Mouse (Mus musculus) adrenal gland, adult 2 months (tissue): ENCODE measurements around the gene Med15. TPM values are rescaled to one million over a fixed set of nuclear protein-coding genes. Genes with fewer than 3 reads are reported as not detected.
A peak's percentile ranks its signal among the peaks of the same experiment; 100 is the strongest.

Source experiments
- DNase-seq: peaks from one replicate; pipeline ENCODE4 v3.0.0; 2021
- polyA plus RNA-seq: library from polyadenylated mRNA; depleted of rRNA; stranded (reverse); fragments of >200 nt; gene quantifications from 2 replicates; pipeline ENCODE4 v1.2.3, GENCODE M21; 2012
- total RNA-seq, 2 experiments: library from RNA; stranded (reverse); gene quantifications; 2 replicates each; pipeline ENCODE4 v1.2.3; 2021

The Med15 gene
- total and polyA plus RNA-seq, 3 experiments = 53.9 to 157 (median 65.4) TPM

GRCm38 (mm10) chr16:17649925-17650605 is 82.6 kb downstream of the Med15 start:
- no peak for DNase-seq

DNA sequence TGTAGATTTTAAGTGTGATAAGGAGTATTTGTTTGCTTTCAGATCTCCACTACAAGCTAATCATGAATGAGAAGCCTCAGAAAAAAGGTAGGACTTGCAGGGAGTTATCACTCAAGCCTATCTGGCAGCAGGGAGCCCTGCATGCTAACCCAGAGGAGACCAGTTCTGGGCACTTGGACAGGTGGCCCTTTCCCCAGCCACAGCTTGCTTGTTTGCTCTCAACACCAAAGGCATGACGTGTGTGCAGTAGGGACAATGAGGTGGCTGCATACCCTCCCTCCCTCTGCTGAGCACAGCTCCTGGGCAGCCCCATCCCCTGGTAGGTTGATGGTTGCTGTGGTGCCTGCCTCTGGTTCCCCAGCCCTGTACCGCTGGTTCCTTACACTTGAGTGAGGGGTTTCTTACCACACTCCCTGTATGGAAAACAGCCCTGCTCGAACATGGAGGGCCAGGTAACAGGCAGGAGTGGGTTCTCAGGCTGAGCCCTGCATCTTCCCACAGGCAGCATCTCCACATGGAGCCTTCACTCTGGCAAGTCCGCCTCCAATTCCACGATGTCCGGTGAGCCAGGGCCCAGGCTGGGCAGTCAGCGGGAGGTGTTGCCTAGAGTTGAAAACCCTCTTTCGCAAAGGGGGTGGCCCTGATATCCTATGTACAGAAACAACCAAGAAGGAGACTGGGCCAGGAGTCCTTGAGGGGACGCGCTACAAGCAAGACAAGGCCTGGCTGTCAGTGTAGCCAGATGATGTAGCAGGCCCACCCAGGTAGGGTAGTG is 84.9 kb downstream of the Med15 start:
- no peak for DNase-seq

GRCm38 (mm10) chr16:17647156-17647555 is 85.5 kb downstream of the Med15 start:
- no peak for DNase-seq

GRCm38 (mm10) chr16:17646310-17647114 is 86.2 kb downstream of the Med15 start, which contains the start of gene Ccdc74a:
Gene Ccdc74a, plus strand, starts transcription at chr16:17646470.
- DNase-seq = peak; percentile 93

DNA sequence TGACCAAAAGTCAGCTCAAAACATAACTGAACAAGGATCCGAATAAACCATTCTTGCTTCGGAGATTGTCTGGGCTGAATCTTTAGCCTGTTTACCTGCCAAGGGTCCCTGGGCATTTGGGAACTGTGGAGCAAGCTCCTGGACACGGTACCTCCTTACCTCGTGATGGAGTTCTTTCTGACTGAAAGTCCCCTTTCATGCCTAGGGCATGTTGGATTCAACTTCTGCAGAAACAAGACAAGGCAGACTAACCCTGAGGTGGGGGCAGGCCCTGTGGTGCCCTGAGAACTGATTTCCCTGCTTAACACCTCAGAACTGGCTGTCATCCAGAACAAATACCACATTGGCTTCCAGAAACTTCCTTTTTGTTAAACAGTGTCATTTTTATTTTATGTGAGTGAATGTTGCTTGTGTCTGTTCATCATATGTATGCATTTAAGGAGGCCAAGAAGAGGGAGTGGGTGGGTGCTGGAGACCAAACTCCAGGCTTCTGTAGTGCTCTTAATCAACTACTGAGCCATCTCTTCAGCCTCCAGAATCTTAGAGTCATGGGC is 89.2 kb downstream of the Med15 start:
- DNase-seq = no peak

GRCm38 (mm10) chr16:17642311-17642710 is 90.4 kb downstream of the Med15 start:
- no peak for DNase-seq

DNA sequence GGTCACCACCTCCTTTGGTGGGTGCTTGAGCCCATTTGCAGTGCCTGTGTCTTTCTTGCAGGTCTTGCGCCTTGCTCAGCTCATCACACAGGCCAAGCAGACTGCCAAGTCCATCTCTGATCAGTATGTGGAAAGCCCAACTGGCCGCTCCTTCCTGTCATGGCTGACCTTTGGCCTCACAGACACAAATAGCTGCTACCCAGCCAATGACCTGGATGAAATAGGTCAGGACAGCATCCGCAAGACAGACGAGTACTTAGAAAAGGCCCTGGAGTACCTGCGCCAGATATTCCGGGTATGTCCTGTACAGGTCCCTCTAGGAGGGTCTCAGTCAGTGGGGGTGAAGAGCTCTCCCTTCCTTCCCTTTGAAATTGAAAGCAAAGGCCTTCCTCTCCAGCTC is 91.4 kb downstream of the Med15 start:
- peak; percentile 33 for DNase-seq

GRCm38 (mm10) chr16:17640706-17641105 is 92.0 kb downstream of the Med15 start:
- DNase-seq = no peak

DNA sequence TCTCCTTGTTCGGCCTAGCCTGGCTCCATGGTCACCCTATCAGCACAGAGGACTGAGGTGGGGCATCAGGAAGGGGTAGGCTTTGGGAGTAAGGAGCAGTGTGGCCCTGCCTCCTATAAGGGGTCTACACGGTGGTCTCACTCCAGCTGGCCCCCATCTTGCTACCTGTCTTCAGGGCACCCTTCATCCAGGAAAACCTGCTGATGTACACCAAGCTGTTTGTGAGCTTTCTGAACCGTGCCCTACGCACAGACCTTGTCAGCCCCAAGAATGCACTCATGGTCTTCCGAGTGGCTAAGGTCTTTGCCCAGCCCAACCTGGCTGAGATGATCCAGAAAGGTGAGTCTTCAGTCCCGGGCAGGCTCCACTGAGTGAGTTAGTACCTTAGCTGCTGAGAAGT is 92.7 kb downstream of the Med15 start:
- DNase-seq = no peak

DNA sequence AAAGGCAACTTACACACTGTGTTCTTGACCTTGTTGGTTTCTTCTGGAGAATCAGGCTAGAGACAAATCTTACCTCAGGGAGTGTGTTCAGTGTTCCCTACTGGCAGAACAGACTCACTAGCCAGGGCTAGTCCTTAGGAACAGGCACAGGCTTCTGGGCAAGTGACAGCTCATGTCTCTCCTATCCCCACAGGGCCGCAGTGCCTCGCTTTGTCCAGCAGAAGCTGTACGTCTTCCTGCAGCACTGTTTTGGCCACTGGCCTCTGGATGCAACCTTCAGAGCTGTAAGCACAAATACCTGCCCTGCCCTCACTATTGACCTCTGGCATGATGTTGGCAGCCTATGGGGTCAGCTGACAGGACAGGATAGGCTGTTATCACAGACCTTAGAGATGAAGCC is 93.6 kb downstream of the Med15 start:
- DNase-seq = no peak

DNA sequence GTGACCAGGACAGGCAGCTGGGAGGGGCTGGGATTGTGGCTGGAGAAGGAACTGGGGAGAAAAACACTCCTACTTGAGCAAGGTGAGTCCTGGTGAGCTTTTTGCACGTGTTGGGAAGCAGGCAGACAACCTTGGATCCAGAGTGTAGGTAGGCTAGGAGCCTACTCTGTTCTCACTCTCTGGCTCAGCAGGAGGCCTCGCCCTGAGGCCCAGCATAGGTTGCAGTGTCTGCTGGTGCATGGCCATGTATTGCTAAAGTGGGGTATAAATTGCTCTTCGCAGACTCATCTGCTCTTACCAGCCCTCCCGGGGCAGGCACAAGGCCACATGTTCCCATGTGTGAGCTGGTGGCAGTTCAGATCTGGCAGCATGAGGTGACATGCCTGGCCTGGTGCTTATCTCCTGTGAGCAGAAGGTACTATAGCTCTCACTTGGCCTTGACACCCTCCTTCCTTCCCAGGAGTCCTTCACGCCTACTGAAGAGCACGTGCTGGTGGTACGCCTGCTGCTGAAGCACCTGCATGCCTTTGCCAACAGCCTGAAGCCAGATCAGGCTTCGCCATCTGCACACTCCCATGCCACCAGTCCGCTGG is 94.6 kb downstream of the Med15 start:
- no peak for DNase-seq

GRCm38 (mm10) chr16:17637610-17638009 is 95.1 kb downstream of the Med15 start:
- DNase-seq = no peak

GRCm38 (mm10) chr16:17636904-17637303 is 95.8 kb downstream of the Med15 start:
- DNase-seq = no peak

DNA sequence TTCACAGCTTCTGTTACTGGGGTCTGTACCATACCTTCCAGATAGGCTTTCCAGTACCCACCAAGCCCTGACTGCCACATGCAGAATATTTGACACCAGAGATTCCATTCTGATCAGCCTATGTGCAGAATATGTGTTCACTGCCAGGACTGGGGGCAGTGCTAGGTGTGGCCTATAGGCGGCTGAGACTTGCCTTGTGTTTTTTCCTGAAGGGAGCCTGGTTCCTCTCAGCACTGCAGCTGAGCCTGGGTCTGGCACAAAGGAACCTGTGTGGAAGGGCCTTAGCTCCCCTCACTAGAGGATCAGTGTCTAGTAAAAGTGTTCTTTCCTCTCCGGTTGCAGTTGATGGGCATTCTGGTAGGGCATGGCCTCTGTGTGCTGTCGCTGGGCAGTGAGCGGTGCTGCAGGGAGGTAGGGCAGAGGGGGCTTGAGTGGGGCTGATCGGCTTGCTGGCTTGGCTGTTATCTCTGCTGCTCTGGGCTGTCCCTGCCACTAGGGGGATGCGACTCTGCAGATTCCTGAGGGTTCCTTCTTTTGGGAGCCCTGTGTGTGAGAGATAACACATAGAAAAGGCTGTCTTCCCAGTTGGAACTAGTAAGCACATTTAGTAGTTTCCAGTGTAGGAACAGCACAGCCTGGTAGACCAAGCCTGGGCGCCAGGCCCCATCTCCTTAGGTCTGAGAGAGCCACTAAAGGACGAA is 99.1 kb downstream of the Med15 start:
- no peak for DNase-seq

DNA sequence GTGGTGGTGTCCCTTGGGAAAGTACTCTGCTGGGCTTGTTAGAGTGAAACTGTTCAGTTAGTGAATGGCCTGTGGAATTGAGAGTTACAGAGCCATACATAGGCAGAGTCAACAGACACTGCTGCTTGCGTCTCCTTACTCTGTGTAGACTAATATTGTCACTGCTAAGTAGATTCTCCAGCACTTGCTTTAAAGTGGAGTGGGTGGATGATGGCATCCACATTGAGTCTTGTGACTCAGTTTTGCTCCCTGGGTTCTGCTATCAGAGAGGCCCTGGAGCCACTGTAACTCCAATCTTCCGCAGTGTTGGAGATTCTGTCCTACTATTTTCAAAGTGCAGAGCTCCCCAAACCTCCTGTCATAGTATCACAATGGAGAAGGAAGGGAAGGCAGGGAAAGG is 100.1 kb downstream of the Med15 start:
- no peak for DNase-seq

GRCm38 (mm10) chr16:17626269-17626555 is 106.5 kb downstream of the Med15 start:
- no peak for DNase-seq

- no peak for DNase-seq
Measured at GRCm38 (mm10) chr16:17625488-17626268, 107.0 kb downstream of the Med15 start.

- DNase-seq = no peak
Measured at GRCm38 (mm10) chr16:17621936-17622335, 110.8 kb downstream of the Med15 start.

DNA sequence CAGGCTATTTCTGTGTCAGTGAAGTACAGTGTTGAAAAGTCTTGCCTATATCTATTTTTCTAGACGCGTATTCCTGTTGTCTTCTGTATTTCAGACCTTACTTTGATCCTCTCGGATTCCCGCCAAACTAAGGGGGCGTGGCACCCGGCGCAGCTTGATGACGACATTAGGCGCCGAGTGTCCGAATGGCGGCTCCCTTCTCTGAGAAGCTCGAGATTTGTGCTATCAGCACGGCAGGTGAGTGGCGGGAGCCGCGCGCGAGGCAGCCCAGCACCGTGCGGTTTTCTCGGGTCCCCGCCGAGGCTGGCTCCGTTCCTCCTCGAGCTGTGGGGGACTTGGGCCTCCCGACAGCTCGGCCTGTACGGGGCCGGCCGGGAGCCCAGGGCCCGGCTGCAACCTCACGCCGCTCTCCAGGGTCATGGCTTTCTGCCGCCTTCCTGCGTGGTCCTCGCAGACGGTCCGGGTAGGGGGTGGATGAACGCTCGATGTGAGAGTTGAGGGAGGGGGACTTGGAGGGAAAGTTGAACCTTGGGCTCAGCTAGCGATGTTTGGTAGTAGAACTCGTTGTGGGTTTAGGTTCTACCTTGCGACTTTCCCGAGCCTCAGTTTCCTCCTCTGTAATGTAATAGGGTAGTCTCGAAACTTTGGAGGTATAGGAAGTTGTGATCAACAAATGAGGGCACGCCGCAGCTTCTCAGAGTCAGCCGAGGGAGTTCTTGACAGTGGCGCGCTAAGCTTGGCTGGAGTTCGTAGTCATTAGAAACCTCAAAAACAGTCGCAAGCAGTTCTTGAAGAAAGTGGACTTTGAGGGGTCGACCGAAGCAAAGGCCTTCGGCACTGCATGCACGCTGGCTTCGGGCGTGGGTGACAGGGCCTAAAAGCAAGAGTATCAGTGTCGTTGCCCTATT is 113.2 kb downstream of the Med15 start, which contains the start of gene Smpd4:
Gene Smpd4 (plus strand): TSS at position 157 of the 908 bp plus-strand sequence.
- DNase-seq = peak; percentile 94
